Mouse (Mus musculus) neural tube, embryonic 11.5 days (tissue): Measurements from ENCODE around the gene Gstm4. TPM values are rescaled to one million over a fixed set of nuclear protein-coding genes. Genes with fewer than 3 reads are reported as not detected.
"Not testable (repeated sequence)": the region's sequence is repeated elsewhere in the genome, so short reads cannot be mapped to it uniquely, and the experiment has no call there.

ENCODE experiments used
- ATAC-seq: fragments of 200-750 bp; cut with Nextera tagmentation; 2 replicates; pipeline ENCODE4 v1.8.0; 2017; ENCODE audit warnings: moderate number of reproducible peaks, mild to moderate bottlenecking, moderate TSS enrichment, moderate library complexity; ENCODE audit not compliant: insufficient read depth, low FRiP score, low TSS enrichment
- DNase-seq: peaks from one replicate; pipeline ENCODE4 v3.0.0-alpha.2; 2015; ENCODE audit warnings: low spot score
- H3K27ac ChIP-seq: fragments of 300-500 bp; sonication (generic); 2 replicates; pipeline ENCODE4 v1.5.1; 2014; ENCODE audit warnings: low read depth, mild to moderate bottlenecking, low read length
- H3K27me3 ChIP-seq: fragments of 300-500 bp; sonication (generic); 2 replicates; pipeline ENCODE4 v1.6.1; 2014; ENCODE audit warnings: mild to moderate bottlenecking, low read length, mixed read lengths; ENCODE audit not compliant: control insufficient read depth, insufficient read depth
- H3K36me3 ChIP-seq: fragments of 300-500 bp; sonication (generic); 2 replicates; pipeline ENCODE4 v1.6.1; 2014; ENCODE audit warnings: mild to moderate bottlenecking, low read length, moderate library complexity, mixed read lengths; ENCODE audit not compliant: control insufficient read depth, insufficient read depth
- H3K4me1 ChIP-seq: fragments of 300-500 bp; sonication (generic); 2 replicates; pipeline ENCODE4 v1.6.1; 2014; ENCODE audit warnings: low read length, mixed read lengths; ENCODE audit not compliant: control insufficient read depth, insufficient read depth
- H3K4me2 ChIP-seq: fragments of 300-500 bp; sonication (generic); 2 replicates; pipeline ENCODE4 v1.6.1; 2014; ENCODE audit warnings: low read depth, mild to moderate bottlenecking, moderate library complexity
- H3K4me3 ChIP-seq: fragments of 300-500 bp; sonication (generic); 2 replicates; pipeline ENCODE4 v1.5.1; 2014; ENCODE audit warnings: low read depth, low read length
- H3K9ac ChIP-seq: fragments of 300-500 bp; sonication (generic); 2 replicates; pipeline ENCODE4 v1.6.1; 2014; ENCODE audit warnings: mild to moderate bottlenecking, low read length
- H3K9me3 ChIP-seq: fragments of 300-500 bp; sonication (generic); 2 replicates; pipeline ENCODE4 v1.6.1; 2016; ENCODE audit warnings: low read length; ENCODE audit not compliant: control insufficient read depth
- WGBS: fragments of 180-500 bp; shearing (Covaris S2); extraction: QIAGEN DNeasy Blood & Tissue Kit; methylation state at CpG from one replicate; pipeline ENCODE4 v1.1.7; 2014; 5-methylcytosine and 5-hydroxymethylcytosine counted together
- polyA plus RNA-seq: library from polyadenylated mRNA; unstranded; fragments of >200 nt; fragmentation: Nextera tagmentation; extraction: Ambion mirVana; gene quantifications from 2 replicates; pipeline ENCODE4 v1.2.1, GENCODE M21; 2014

Gstm4 gene
- polyA plus RNA-seq, 1 experiment from 2014 or later: 12.9 TPM

- ATAC-seq, H3K36me3 ChIP-seq, DNase-seq, H3K4me3 ChIP-seq, H3K27ac ChIP-seq, H3K4me1 ChIP-seq, H3K27me3 ChIP-seq, H3K9me3 ChIP-seq, H3K9ac ChIP-seq, H3K4me2 ChIP-seq: not testable (repeated sequence)
- WGBS: 72% methylated on average over 2 of the region's 2 CpGs
These were observed 48.7 kb downstream of the Gstm4 start for GRCm38 (mm10) chr3:107995974-107996373.

Other genes starting within 250 kb of the Gstm4 start
- 0.11 TPM in 1 of 2 replicates, not detected in the other for gene Eps8l3, start 167.7 kb downstream of the Gstm4 start, polyA plus RNA-seq
- 210 and 222 TPM in 2 replicates for gene Gstm5, start 149.1 kb downstream of the Gstm4 start, polyA plus RNA-seq
- 49.9 and 50.8 TPM in 2 replicates for gene Gstm7, start 113.1 kb downstream of the Gstm4 start, polyA plus RNA-seq
- gene Gstm6, start 101.1 kb downstream of the Gstm4 start, polyA plus RNA-seq: 5.3 and 6.2 TPM in 2 replicates
- not detected in 2 replicates for gene Gstm3, start 75.6 kb downstream of the Gstm4 start, polyA plus RNA-seq
- gene Gstm2, start 58.4 kb downstream of the Gstm4 start, polyA plus RNA-seq: 18.5 and 20.8 TPM in 2 replicates
- gene Gstm1, start 26.9 kb downstream of the Gstm4 start, polyA plus RNA-seq: 28.0 and 31.5 TPM in 2 replicates
- 40.1 and 42.9 TPM in 2 replicates for gene Ampd2, start 41.8 kb upstream of the Gstm4 start, polyA plus RNA-seq
- 0.73 and 0.99 TPM in 2 replicates for gene Gnat2, start 47.9 kb upstream of the Gstm4 start, polyA plus RNA-seq
- gene Gnai3, start 101.3 kb upstream of the Gstm4 start, polyA plus RNA-seq: 210 and 217 TPM in 2 replicates
- 0.45 and 1.1 TPM in 2 replicates for gene Gpr61, start 110.0 kb upstream of the Gstm4 start, polyA plus RNA-seq
- gene Amigo1, start 141.4 kb upstream of the Gstm4 start, polyA plus RNA-seq: 6.5 and 7.2 TPM in 2 replicates
- 2.1 and 2.9 TPM in 2 replicates for gene Cyb561d1, start 156.3 kb upstream of the Gstm4 start, polyA plus RNA-seq
- gene Atxn7l2, start 166.0 kb upstream of the Gstm4 start, polyA plus RNA-seq: 21.1 and 24.5 TPM in 2 replicates
- 0.46 and 0.76 TPM in 2 replicates for gene Sypl2, start 181.8 kb upstream of the Gstm4 start, polyA plus RNA-seq
- gene Psma5, start 212.0 kb upstream of the Gstm4 start, polyA plus RNA-seq: 294 and 297 TPM in 2 replicates
- gene Sort1, start 239.2 kb upstream of the Gstm4 start, polyA plus RNA-seq: 30.2 and 32.7 TPM in 2 replicates